Mouse (Mus musculus) thymus, adult 2 months (tissue): ENCODE data around the gene Plk5. TPM values are rescaled to one million over a fixed set of nuclear protein-coding genes. Genes with fewer than 3 reads are reported as not detected.

Experiments
- DNase-seq: peaks from one replicate; pipeline ENCODE4 v3.0.0; 2021
- H3K27ac ChIP-seq: fragments of 200-500 bp; 2 replicates; pipeline ENCODE4 v1.5.1; 2012; ENCODE audit warnings: low read length, control low read depth; ENCODE audit not compliant: control insufficient read depth, insufficient read depth
- H3K27me3 ChIP-seq: fragments of 200-500 bp; 2 replicates; pipeline ENCODE4 v1.6.1; 2012; ENCODE audit warnings: mild to moderate bottlenecking, low read length, moderate library complexity, mixed read lengths; ENCODE audit not compliant: control insufficient read depth, insufficient read depth
- H3K36me3 ChIP-seq: fragments of 200-500 bp; 2 replicates; pipeline ENCODE4 v1.6.1; 2012; ENCODE audit warnings: mild to moderate bottlenecking, low read length, moderate library complexity; ENCODE audit not compliant: control insufficient read depth, insufficient read depth
- H3K4me1 ChIP-seq: fragments of 200-500 bp; replicated peaks from 2 replicates; pipeline ENCODE4 v1.6.1; 2012; ENCODE audit warnings: low read length; ENCODE audit not compliant: control insufficient read depth, insufficient read depth
- H3K4me3 ChIP-seq: fragments of 200-500 bp; 2 replicates; pipeline ENCODE4 v1.5.1; 2012; ENCODE audit warnings: mild to moderate bottlenecking, low read length, control low read depth, moderate library complexity; ENCODE audit not compliant: control insufficient read depth, insufficient read depth
- CTCF ChIP-seq: fragments of 200-500 bp; IDR thresholded peaks from 2 replicates; pipeline ENCODE4 v1.5.1; 2012; ENCODE audit warnings: mild to moderate bottlenecking, control low read depth, low read length, moderate library complexity, borderline replicate concordance; ENCODE audit not compliant: control insufficient read depth, poor library complexity, insufficient read depth; ENCODE audit errors: extremely low read depth
- POLR2A ChIP-seq: fragments of 200-500 bp; IDR thresholded peaks from 2 replicates; pipeline ENCODE4 v1.6.1; 2012; ENCODE audit warnings: mild to moderate bottlenecking, low read length, control low read depth, moderate library complexity; ENCODE audit not compliant: control insufficient read depth, poor library complexity, insufficient read depth; ENCODE audit errors: extremely low read depth
- WGBS: fragments of 180-500 bp; shearing (Covaris S2); methylation state at CpG from one replicate; pipeline ENCODE4 v1.1.7; 2018; 5-methylcytosine and 5-hydroxymethylcytosine counted together
- polyA plus RNA-seq: library from polyadenylated mRNA; depleted of rRNA; stranded (reverse); fragments of >200 nt; gene quantifications from 2 replicates; pipeline ENCODE4 v1.2.3, GENCODE M21; 2012

Plk5 gene
- polyA plus RNA-seq, 1 experiment, result 0.22 TPM

GRCm38 (mm10) chr10:80330888-80331287, 25.4 kb upstream of the Plk5 start:
- Histone ChIP-seq H3K27ac (no peak overlapping the region), H3K27me3 (peaks cover 4% of the 10 kb centered on the region; the same call in 1 of the 2 replicates), H3K36me3 (no peaks in the 10 kb centered on the region), H3K4me1 (peaks cover 12% of the 10 kb centered on the region), H3K4me3 (no peak overlapping the region)
- WGBS, result 87% methylated on average over 2 of the region's 2 CpGs
- no peak for DNase-seq
- TF ChIP-seq CTCF, result no peak
- no peak for TF ChIP-seq POLR2A

GRCm38 (mm10) chr10:80331636-80332524, 24.4 kb upstream of the Plk5 start:
- no peak for DNase-seq
- H3K36me3 ChIP-seq, result no peaks in the 10 kb centered on the region
- peaks cover 4% of the 10 kb centered on the region; the same call in 1 of the 2 replicates for H3K27me3 ChIP-seq
- no peak overlapping the region for H3K27ac ChIP-seq
- WGBS, result 85% methylated on average over 10 of the region's 10 CpGs
- H3K4me3 ChIP-seq, result no peak overlapping the region
- peaks cover 16% of the 10 kb centered on the region for H3K4me1 ChIP-seq
- no peak for TF ChIP-seq CTCF
- TF ChIP-seq POLR2A, result no peak

- peaks cover 16% of the 10 kb centered on the region for H3K4me1 ChIP-seq
- no peak overlapping the region for H3K27ac ChIP-seq
- 86% methylated on average over 5 of the region's 5 CpGs for WGBS
- DNase-seq, result no peak
- H3K27me3 ChIP-seq, result peaks cover 4% of the 10 kb centered on the region; the same call in 1 of the 2 replicates
- no peak overlapping the region for H3K4me3 ChIP-seq
- no peak for TF ChIP-seq POLR2A
- TF ChIP-seq CTCF, result no peak
- no peaks in the 10 kb centered on the region for H3K36me3 ChIP-seq
Observed at GRCm38 (mm10) chr10:80332525-80332989, 23.7 kb upstream of the Plk5 start.

GRCm38 (mm10) chr10:80336263-80336662, 20.0 kb upstream of the Plk5 start:
- TF ChIP-seq CTCF (no peak), POLR2A (no peak)
- H3K4me1 ChIP-seq, result peaks cover 12% of the 10 kb centered on the region
- 42% methylated on average over 12 of the region's 12 CpGs for WGBS

GRCm38 (mm10) chr10:80339941-80340750, 16.1 kb upstream of the Plk5 start:
- H3K36me3 ChIP-seq, result no peaks in the 10 kb centered on the region
- no peak overlapping the region for H3K4me3 ChIP-seq
- DNase-seq, result peak; percentile 81
- peaks cover 30% of the 10 kb centered on the region for H3K27me3 ChIP-seq
- 17% methylated on average over 19 of the region's 19 CpGs for WGBS
- H3K4me1 ChIP-seq, result peaks cover 26% of the 10 kb centered on the region
- peak; percentile 95 for TF ChIP-seq CTCF
- no peak for TF ChIP-seq POLR2A
- H3K27ac ChIP-seq, result no peak overlapping the region

More at GRCm38 (mm10) chr10:80336263-80336662, 20.0 kb upstream of the Plk5 start:
- Histone ChIP-seq H3K36me3 (no peaks in the 10 kb centered on the region), H3K4me3 (no peak overlapping the region), H3K27ac (no peak overlapping the region), H3K27me3 (no peaks in the 10 kb centered on the region; the same call in 1 of the 2 replicates)
- DNase-seq, result no peak

GRCm38 (mm10) chr10:80341026-80341425, 15.2 kb upstream of the Plk5 start:
- WGBS, result 58% methylated on average over 21 of the region's 21 CpGs
- Histone ChIP-seq H3K27me3 (peaks cover 30% of the 10 kb centered on the region), H3K27ac (no peak overlapping the region), H3K4me1 (peaks cover 25% of the 10 kb centered on the region), H3K36me3 (no peaks in the 10 kb centered on the region), H3K4me3 (no peak overlapping the region)
- no peak for TF ChIP-seq CTCF
- TF ChIP-seq POLR2A, result no peak
- no peak for DNase-seq
